Mouse (Mus musculus) lung, postnatal 0 days (tissue): Measurements from ENCODE around the gene Xpnpep3. TPM values are rescaled to one million over a fixed set of nuclear protein-coding genes. Genes with fewer than 3 reads are reported as not detected.
"Not testable (repeated sequence)": the region's sequence is repeated elsewhere in the genome, so short reads cannot be mapped to it uniquely, and the experiment has no call there.

Experiments used
- ATAC-seq: fragments of 200-750 bp; cut with Nextera tagmentation; 2 replicates; pipeline ENCODE4 v1.8.0; 2017; ENCODE audit warnings: moderate library complexity
- DNase-seq: peaks from one replicate; pipeline ENCODE4 v3.0.0-alpha.2; 2016; ENCODE audit warnings: low spot score
- H3K27ac ChIP-seq: fragments of 300-500 bp; sonication (generic); 2 replicates; pipeline ENCODE4 v1.5.1; 2014; ENCODE audit warnings: antibody characterized with exemption, mild to moderate bottlenecking, low read length, mixed read lengths
- H3K27me3 ChIP-seq: fragments of 300-500 bp; sonication (generic); replicated peaks from 2 replicates; pipeline ENCODE4 v1.6.1; 2014; ENCODE audit warnings: low read length, mixed read lengths; ENCODE audit not compliant: insufficient read depth
- H3K36me3 ChIP-seq: fragments of 300-500 bp; sonication (generic); 2 replicates; pipeline ENCODE4 v1.6.1; 2014; ENCODE audit warnings: low read length, mixed read lengths; ENCODE audit not compliant: insufficient read depth
- H3K4me1 ChIP-seq: fragments of 300-500 bp; sonication (generic); 2 replicates; pipeline ENCODE4 v1.6.1; 2014; ENCODE audit warnings: antibody characterized with exemption, low read depth, low read length, mixed read lengths; ENCODE audit not compliant: insufficient read depth
- H3K4me2 ChIP-seq: fragments of 300-500 bp; sonication (generic); replicated peaks from 2 replicates; pipeline ENCODE4 v1.6.1; 2014; ENCODE audit warnings: low read depth, mild to moderate bottlenecking, low read length, moderate library complexity, mixed read lengths
- H3K4me3 ChIP-seq: fragments of 300-500 bp; sonication (generic); 2 replicates; pipeline ENCODE4 v1.5.1; 2014; ENCODE audit warnings: low read depth, low read length
- H3K9ac ChIP-seq: fragments of 300-500 bp; sonication (generic); replicated peaks from 2 replicates; pipeline ENCODE4 v1.6.1; 2014; ENCODE audit warnings: low read depth, mild to moderate bottlenecking
- H3K9me3 ChIP-seq: fragments of 300-500 bp; sonication (generic); 2 replicates; pipeline ENCODE4 v1.6.1; 2016; ENCODE audit warnings: low read length, mixed read lengths
- CTCF ChIP-seq: IDR thresholded peaks from 2 replicates; pipeline ENCODE4 v1.5.1; 2016; ENCODE audit warnings: antibody characterized with exemption, mild to moderate bottlenecking
- EP300 ChIP-seq: IDR thresholded peaks from 2 replicates; pipeline ENCODE4 v1.6.1; 2016; ENCODE audit warnings: antibody characterized with exemption, mild to moderate bottlenecking, control low read depth
- WGBS: fragments of 180-500 bp; shearing (Covaris S2); extraction: QIAGEN DNeasy Blood & Tissue Kit; methylation state at CpG from one replicate; pipeline ENCODE4 v1.1.7; 2014; 5-methylcytosine and 5-hydroxymethylcytosine counted together
- polyA plus RNA-seq: library from polyadenylated mRNA; unstranded; fragments of >200 nt; fragmentation: Nextera tagmentation; extraction: Ambion mirVana; gene quantifications from 2 replicates; pipeline ENCODE4 v1.2.1, GENCODE M21; 2015

Gene Xpnpep3
- polyA plus RNA-seq, 1 experiment from 2014 or later = 4.8 TPM

DNA sequence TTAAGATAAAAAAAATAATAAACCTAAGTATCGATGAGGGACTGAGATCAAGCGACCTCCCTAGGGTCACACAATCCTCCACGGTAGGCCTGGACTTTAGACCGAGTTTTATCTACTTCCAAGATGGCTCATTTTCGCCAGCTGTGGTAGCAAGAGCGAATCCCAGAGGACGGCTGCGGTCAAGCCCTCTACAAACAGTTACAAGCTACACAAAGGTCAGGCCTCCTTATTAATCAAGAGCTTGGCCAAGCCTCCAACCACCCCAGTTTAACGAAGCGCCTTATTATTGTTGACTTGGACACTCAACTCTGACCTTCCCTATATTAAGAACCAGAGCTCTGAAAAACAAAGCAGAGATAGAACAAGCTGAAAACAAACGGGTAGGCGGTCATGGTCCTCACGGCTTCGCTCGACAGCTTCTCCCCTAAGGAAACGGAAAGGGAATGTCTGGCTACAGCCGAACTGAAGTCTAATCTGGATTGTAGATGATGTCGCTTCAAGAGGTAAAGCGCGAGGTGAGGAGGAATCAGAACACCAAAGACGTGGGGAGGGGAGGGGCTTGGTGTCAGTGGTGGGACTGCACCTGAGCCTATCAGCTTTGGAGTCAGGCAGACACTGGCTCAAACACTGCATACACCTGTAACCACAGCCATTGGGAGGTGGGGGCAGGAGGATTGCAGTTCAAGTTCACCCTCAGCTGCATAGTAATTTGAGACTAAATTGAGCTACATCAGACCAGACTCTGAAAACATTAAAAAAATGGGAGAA is 79.7 kb downstream of the Xpnpep3 start:
- H3K27ac ChIP-seq = no peak overlapping the region
- WGBS = 52% methylated on average over 21 of the region's 21 CpGs
- DNase-seq (no peak), ATAC-seq (no peak)
- H3K4me1 ChIP-seq = 0 out of 2 replicates have a peak, but pooled peaks cover 3% of the 10 kb centered on the region
- no peaks in the 10 kb centered on the region for H3K27me3 ChIP-seq
- H3K9ac ChIP-seq = no peak overlapping the region
- H3K36me3 ChIP-seq = 0 out of 2 replicates have a peak, but pooled peaks cover 4% of the 10 kb centered on the region
- H3K4me2 ChIP-seq = no peak overlapping the region
- TF ChIP-seq EP300 = no peak
- no peak for TF ChIP-seq CTCF
- H3K4me3 ChIP-seq = no peak overlapping the region
- no peaks in the 10 kb centered on the region for H3K9me3 ChIP-seq

DNA sequence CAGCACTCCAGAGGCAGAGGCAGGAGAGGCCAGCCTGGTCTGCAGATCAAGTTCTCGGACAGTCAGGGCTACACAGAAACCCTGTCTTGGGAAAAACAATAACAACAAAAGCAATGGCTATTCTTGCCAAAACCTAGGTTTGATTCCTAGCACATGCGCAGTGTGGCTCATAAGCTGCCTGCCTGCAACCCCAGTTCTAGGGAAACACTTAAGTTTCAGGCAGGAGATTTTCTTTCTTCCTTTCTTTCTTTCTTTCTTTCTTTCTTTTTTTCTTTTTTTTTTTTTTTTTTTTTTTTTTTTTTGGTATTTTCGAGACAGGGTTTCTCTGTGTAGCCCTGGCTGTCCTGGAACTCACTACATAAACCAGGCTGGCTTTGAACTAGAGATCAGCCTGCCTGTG is 80.3 kb downstream of the Xpnpep3 start:
- H3K4me1 ChIP-seq, H3K9ac ChIP-seq, ATAC-seq, H3K4me2 ChIP-seq, H3K9me3 ChIP-seq, H3K36me3 ChIP-seq, H3K27me3 ChIP-seq, H3K27ac ChIP-seq, H3K4me3 ChIP-seq, DNase-seq: not testable (repeated sequence)
- WGBS = 79% methylated on average over 3 of the region's 3 CpGs

DNA sequence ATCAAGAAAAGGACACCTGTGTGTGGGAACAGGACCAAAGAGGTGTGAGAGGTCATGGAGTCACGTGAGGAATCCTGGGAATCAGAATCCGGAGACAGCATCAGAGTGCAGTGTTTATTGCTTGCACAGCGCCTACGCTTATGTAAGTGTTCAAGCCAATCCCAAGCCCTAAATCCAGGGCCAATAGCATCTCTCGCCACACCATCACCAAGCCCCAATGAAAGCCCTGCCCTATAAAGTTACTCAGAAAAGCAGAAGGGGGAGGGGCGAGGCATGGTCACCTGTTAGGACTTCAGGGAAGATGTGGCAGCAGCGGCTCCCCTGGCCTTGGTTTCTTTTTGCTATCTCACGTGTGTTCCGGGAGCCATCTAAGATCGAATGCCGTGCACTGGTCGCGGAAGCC is 81.0 kb downstream of the Xpnpep3 start:
- no peaks in the 10 kb centered on the region for H3K36me3 ChIP-seq
- peak overlapping the region; percentile 33 for H3K4me3 ChIP-seq
- no peaks in the 10 kb centered on the region for H3K9me3 ChIP-seq
- peak; percentile 72 for DNase-seq
- H3K27me3 ChIP-seq = no peaks in the 10 kb centered on the region
- H3K4me2 ChIP-seq = peak overlapping the region; percentile 60
- ATAC-seq = peak; percentile 84
- H3K4me1 ChIP-seq = 0 out of 2 replicates have a peak, but pooled peaks cover 3% of the 10 kb centered on the region
- no peak overlapping the region for H3K27ac ChIP-seq
- TF ChIP-seq EP300 (no peak), CTCF (no peak)
- H3K9ac ChIP-seq = 0 out of 2 replicates have a peak overlapping the region, but pooled peaks have one; percentile 8
- WGBS = 12% methylated on average over 13 of the region's 13 CpGs

DNA sequence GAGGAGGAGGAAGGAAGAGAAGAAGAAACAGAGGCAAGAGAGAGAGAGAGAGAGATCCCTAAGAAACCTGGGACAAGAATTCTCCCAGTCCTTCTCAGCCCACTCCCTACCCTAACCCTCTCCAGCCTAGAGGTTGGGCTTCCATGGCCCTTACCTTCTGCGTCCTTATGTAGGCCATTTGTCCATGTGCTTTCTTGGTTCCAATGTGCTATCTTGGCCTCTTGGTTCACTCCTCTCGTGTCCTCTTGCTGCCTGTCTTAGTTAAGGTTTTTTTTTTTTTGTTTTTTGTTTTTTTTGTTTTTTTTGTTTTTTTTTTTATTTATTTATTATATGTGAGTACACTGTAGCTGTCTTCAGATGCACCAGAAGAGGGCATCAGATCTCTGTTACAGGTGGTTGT is 83.0 kb downstream of the Xpnpep3 start:
- DNase-seq (no peak), ATAC-seq (no peak)
- Histone ChIP-seq H3K4me1 (0 out of 2 replicates have a peak, but pooled peaks cover 3% of the 10 kb centered on the region), H3K9ac (no peak overlapping the region), H3K27me3 (no peaks in the 10 kb centered on the region), H3K4me3 (no peak overlapping the region), H3K36me3 (no peaks in the 10 kb centered on the region), H3K27ac (no peak overlapping the region), H3K4me2 (no peak overlapping the region), H3K9me3 (no peaks in the 10 kb centered on the region)
- TF ChIP-seq CTCF = no peak
- WGBS = 83% methylated on average over 2 of the region's 2 CpGs

DNA sequence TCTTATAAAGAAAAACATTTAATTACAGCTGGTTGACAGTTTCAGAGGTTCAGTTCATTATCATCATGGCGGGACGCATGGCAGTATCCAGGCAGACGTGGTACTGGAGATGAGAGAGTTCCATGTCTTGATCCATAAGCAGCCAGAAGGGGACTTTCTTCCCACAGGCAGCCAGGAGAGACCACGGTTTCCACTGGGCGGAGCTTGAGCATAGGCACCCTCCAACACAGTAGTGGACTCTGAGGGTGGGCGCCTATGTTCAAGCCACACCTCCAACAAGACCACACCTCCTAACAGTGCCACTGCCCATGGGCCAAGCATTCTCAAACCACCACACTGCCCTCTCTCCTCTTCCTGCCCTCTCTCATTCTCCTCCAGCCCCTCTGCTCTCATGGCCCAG is 83.8 kb downstream of the Xpnpep3 start:
- H3K9me3 ChIP-seq = no peaks in the 10 kb centered on the region
- WGBS = 83% methylated on average over 6 of the region's 6 CpGs
- no peaks in the 10 kb centered on the region for H3K36me3 ChIP-seq
- no peak overlapping the region for H3K9ac ChIP-seq
- 0 out of 2 replicates have a peak, but pooled peaks cover 3% of the 10 kb centered on the region for H3K4me1 ChIP-seq
- ATAC-seq (no peak), DNase-seq (no peak)
- no peaks in the 10 kb centered on the region for H3K27me3 ChIP-seq
- H3K4me2 ChIP-seq = no peak overlapping the region
- TF ChIP-seq CTCF = no peak
- TF ChIP-seq EP300 = no peak
- H3K27ac ChIP-seq = no peak overlapping the region
- H3K4me3 ChIP-seq = no peak overlapping the region

DNA sequence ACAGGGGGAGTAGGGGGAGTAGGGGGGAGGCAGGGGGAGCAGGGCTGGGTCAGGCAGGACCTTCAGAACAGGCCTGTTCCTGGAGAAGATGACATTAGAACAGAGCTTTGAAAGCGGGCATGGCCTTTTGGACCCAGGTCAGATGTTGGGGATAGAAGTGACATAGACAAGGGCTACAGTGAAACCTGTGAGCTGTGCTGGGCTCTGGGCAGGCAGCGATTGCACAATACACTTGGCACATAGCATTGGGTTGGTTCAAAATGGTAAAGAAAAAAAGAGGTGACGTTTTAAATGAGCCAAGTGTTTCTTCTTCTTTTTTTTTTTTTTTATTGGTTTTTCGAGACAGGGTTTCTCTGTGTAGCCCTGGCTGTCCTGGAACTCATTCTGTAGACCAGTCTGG is 85.5 kb downstream of the Xpnpep3 start:
- TF ChIP-seq EP300 (no peak), CTCF (no peak)
- Histone ChIP-seq H3K4me1 (0 out of 2 replicates have a peak, but pooled peaks cover 3% of the 10 kb centered on the region), H3K9me3 (no peaks in the 10 kb centered on the region), H3K36me3 (no peaks in the 10 kb centered on the region), H3K9ac (no peak overlapping the region), H3K27ac (no peak overlapping the region), H3K4me3 (no peak overlapping the region), H3K4me2 (no peak overlapping the region), H3K27me3 (no peaks in the 10 kb centered on the region)
- ATAC-seq (no peak), DNase-seq (peak; percentile 41)
- 49% methylated on average over 4 of the region's 4 CpGs for WGBS
